Mouse (Mus musculus) embryo, embryonic 11 days (tissue): Measurements from ENCODE around the gene Aen.

Source experiments
- DNase-seq: peaks from one replicate; pipeline ENCODE4 v3.0.0-alpha.2; 2015

The Aen gene

DNA sequence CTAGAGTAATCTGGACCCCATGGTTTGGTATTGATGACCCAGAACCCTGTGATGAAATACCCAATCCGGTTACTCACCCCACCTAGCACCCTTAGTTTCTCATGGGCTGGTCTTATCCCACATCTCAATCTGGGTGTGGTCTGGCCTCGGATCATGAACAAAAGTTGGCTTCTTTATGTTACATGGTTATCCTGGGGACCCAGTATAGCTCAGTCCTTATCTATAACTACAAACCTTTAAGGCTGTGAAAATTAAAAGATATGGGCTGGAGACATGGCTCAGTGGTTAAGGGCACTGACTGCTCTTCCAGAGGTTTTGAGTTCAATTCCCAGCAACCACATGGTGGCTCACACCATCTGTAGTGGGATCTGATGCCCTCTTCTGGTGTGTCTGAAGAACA, 46.9 kb downstream of the Aen start:
- no peak for DNase-seq

GRCm38 (mm10) chr7:78953886-78954572, 58.4 kb downstream of the Aen start:
- peak; percentile 7 for DNase-seq

- DNase-seq: no peak
Measured at GRCm38 (mm10) chr7:78954619-78955018, 59.0 kb downstream of the Aen start.

GRCm38 (mm10) chr7:78955086-78955485, 59.4 kb downstream of the Aen start:
- no peak for DNase-seq

GRCm38 (mm10) chr7:78958499-78959073, 62.9 kb downstream of the Aen start:
- DNase-seq: no peak
